Mouse (Mus musculus) heart, adult 2 months (tissue): ENCODE results near the gene Prex1. TPM values are rescaled to one million over a fixed set of nuclear protein-coding genes. Genes with fewer than 3 reads are reported as not detected.

ENCODE experiments used
- DNase-seq, 2 experiments: peaks; one replicate each; pipeline ENCODE4 v3.0.0; 2021
- H3K27ac ChIP-seq: fragments of 200-600 bp; 2 replicates; pipeline ENCODE4 v1.8.1; 2022
- H3K27me3 ChIP-seq: fragments of 200-500 bp; 2 replicates; pipeline ENCODE4 v1.6.1; 2012; ENCODE audit warnings: mild to moderate bottlenecking, low read length, inconsistent platforms, mixed read lengths; ENCODE audit not compliant: control insufficient read depth, insufficient read depth
- H3K36me3 ChIP-seq: fragments of 200-500 bp; 2 replicates; pipeline ENCODE4 v1.6.1; 2012; ENCODE audit warnings: low read length, inconsistent platforms; ENCODE audit not compliant: control insufficient read depth, insufficient read depth
- H3K4me1 ChIP-seq: fragments of 200-500 bp; 2 replicates; pipeline ENCODE4 v1.6.1; 2011; ENCODE audit warnings: low read length; ENCODE audit not compliant: control insufficient read depth, insufficient read depth
- H3K4me3 ChIP-seq: fragments of 200-600 bp; 2 replicates; pipeline ENCODE4 v1.8.1; 2022
- H3K79me2 ChIP-seq: fragments of 200-500 bp; replicated peaks from 2 replicates; pipeline ENCODE4 v1.6.1; 2012; ENCODE audit warnings: mild to moderate bottlenecking, inconsistent platforms, low read length, moderate library complexity, mixed read lengths; ENCODE audit not compliant: control insufficient read depth, insufficient read depth
- H3K9ac ChIP-seq: fragments of 200-500 bp; 2 replicates; pipeline ENCODE4 v1.6.1; 2012; ENCODE audit warnings: low read depth, mild to moderate bottlenecking, control low read depth, inconsistent platforms, low read length, mixed read lengths
- CTCF ChIP-seq: fragments of 200-600 bp; IDR thresholded peaks from 2 replicates; pipeline ENCODE4 v1.8.1; 2022; ENCODE audit warnings: antibody characterized with exemption, mild to moderate bottlenecking, moderate library complexity
- EP300 ChIP-seq: fragments of 200-500 bp; IDR thresholded peaks from 2 replicates; pipeline ENCODE4 v1.6.1; 2011; ENCODE audit warnings: low read depth, low read length, control low read depth; ENCODE audit not compliant: insufficient read depth
- POLR2A ChIP-seq: fragments of 200-500 bp; IDR thresholded peaks from 2 replicates; pipeline ENCODE4 v1.6.1; 2011; ENCODE audit warnings: mild to moderate bottlenecking, low read depth, low read length, control low read depth; ENCODE audit not compliant: insufficient read depth
- WGBS: fragments of 180-500 bp; shearing (Covaris S2); methylation state at CpG from one replicate; pipeline ENCODE4 v1.1.7; 2018; 5-methylcytosine and 5-hydroxymethylcytosine counted together
- intact Hi-C: fragments of 180-260 bp; cut with DNase I; formaldehyde crosslinking; loops from one replicate; pipeline ENCODE4 v1.15.1; 2025
- polyA plus RNA-seq: library from polyadenylated mRNA; depleted of rRNA; stranded (reverse); fragments of >200 nt; gene quantifications from 2 replicates; pipeline ENCODE4 v1.2.3, GENCODE M21; 2012
- total RNA-seq, 2 experiments: library from RNA; stranded (reverse); gene quantifications; 2 replicates each; pipeline ENCODE4 v1.2.3; 2021

Gene Prex1
- total and polyA plus RNA-seq, 3 experiments, result 5.2 to 9.8 (median 6.0) TPM

DNA sequence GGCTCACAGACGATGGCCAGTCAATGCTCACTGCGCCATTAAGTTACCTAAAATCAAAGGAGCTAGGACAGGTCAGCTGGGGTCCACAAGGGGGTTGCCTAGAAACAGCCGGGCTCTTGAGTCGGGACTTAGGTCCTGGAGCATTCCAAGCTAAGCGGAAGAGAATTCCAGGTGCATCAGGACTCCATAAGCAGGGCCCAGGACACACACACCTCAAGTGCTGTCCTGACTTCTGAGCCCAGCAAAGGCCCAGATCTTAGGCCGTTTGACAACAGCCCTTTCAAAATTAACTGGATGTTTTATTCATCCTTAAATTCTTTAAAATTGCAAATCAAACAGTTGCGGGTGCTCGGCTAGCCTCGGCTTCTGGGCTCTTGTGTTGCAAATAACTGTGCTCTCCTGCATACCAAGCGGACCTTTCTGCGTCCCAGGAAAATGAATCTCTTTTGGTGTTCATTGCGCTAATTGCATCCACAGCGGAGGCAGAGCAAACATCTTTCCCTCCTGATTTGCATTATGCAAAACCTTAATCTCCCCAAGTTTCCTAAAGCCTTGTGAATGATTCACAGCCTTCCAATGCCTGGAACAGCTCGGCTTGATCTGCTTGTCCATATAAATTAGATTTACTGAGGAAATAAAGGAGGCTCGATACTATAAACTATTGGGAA, 161.7 kb downstream of the Prex1 start:
- H3K27me3 ChIP-seq, result no peaks in the 10 kb centered on the region
- 95% methylated on average over 15 of the region's 15 CpGs for WGBS
- H3K27ac ChIP-seq, result no peak overlapping the region
- DNase-seq, result no peak
- no peaks in the 10 kb centered on the region for H3K4me1 ChIP-seq
- H3K9ac ChIP-seq, result no peak overlapping the region
- intact Hi-C loops, result no loop called here
- H3K4me3 ChIP-seq, result no peak overlapping the region
- TF ChIP-seq POLR2A, result no peak
- TF ChIP-seq CTCF, result no peak
- TF ChIP-seq EP300, result no peak
- no peaks in the 10 kb centered on the region for H3K79me2 ChIP-seq
- H3K36me3 ChIP-seq, result no peaks in the 10 kb centered on the region

GRCm38 (mm10) chr2:166549871-166550270, 163.8 kb downstream of the Prex1 start:
- Histone ChIP-seq H3K27me3 (no peaks in the 10 kb centered on the region), H3K4me3 (no peak overlapping the region), H3K4me1 (no peaks in the 10 kb centered on the region), H3K79me2 (no peaks in the 10 kb centered on the region), H3K9ac (no peak overlapping the region), H3K36me3 (no peaks in the 10 kb centered on the region), H3K27ac (no peak overlapping the region)
- 90% methylated on average over 8 of the region's 8 CpGs for WGBS
- TF ChIP-seq CTCF (no peak), POLR2A (no peak), EP300 (no peak)
- no peak for DNase-seq
- intact Hi-C loops, result loop anchor here (5.0 kb wide), 1 partner anchor 228 kb away; no protein-coding TSS in a partner anchor

GRCm38 (mm10) chr2:166549069-166549468, 164.6 kb downstream of the Prex1 start:
- intact Hi-C loops, result loop anchor here (5.0 kb wide), 1 partner anchor 227 kb away; no protein-coding TSS in a partner anchor
- H3K4me3 ChIP-seq, result no peak overlapping the region
- no peak for DNase-seq

DNA sequence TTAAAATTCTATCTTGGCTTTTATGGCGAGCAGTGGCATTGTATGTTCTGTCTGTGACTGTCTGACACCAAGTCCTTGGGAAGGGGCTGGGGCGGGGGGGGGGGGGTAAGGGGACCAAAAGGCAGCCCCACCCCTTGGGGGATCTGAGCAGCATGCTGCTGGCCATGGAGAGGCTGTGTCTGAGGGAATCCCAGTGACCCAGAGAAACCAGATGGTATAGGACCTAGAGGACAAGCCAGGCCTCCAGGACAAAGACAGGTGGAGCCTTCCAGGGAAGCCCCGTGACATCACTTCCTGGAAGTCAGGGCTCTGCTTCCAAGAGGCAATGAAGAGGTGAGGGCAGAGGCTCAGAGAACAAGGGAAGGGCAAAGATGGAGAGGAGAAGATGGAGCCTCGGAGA, 168.1 kb downstream of the Prex1 start:
- 73% methylated on average over 4 of the region's 4 CpGs for WGBS
- H3K4me1 ChIP-seq, result no peaks in the 10 kb centered on the region
- no peaks in the 10 kb centered on the region for H3K36me3 ChIP-seq
- intact Hi-C loops, result loop anchor here (5.0 kb wide), 1 partner anchor 223 kb away; no protein-coding TSS in a partner anchor
- H3K27me3 ChIP-seq, result no peaks in the 10 kb centered on the region
- no peaks in the 10 kb centered on the region for H3K79me2 ChIP-seq
- no peak overlapping the region for H3K27ac ChIP-seq
- no peak for TF ChIP-seq CTCF
- TF ChIP-seq EP300, result no peak
- no peak for TF ChIP-seq POLR2A
- H3K9ac ChIP-seq, result no peak overlapping the region
- no peak for DNase-seq
- H3K4me3 ChIP-seq, result no peak overlapping the region

More at GRCm38 (mm10) chr2:166549069-166549468, 164.6 kb downstream of the Prex1 start:
- H3K27ac ChIP-seq, result no peak overlapping the region
- H3K36me3 ChIP-seq, result no peaks in the 10 kb centered on the region
- no peaks in the 10 kb centered on the region for H3K79me2 ChIP-seq
- no peak overlapping the region for H3K9ac ChIP-seq
- TF ChIP-seq CTCF, result no peak
- TF ChIP-seq POLR2A, result no peak
- TF ChIP-seq EP300, result no peak
- no peaks in the 10 kb centered on the region for H3K4me1 ChIP-seq
- 87% methylated on average over 5 of the region's 5 CpGs for WGBS
- H3K27me3 ChIP-seq, result no peaks in the 10 kb centered on the region

DNA sequence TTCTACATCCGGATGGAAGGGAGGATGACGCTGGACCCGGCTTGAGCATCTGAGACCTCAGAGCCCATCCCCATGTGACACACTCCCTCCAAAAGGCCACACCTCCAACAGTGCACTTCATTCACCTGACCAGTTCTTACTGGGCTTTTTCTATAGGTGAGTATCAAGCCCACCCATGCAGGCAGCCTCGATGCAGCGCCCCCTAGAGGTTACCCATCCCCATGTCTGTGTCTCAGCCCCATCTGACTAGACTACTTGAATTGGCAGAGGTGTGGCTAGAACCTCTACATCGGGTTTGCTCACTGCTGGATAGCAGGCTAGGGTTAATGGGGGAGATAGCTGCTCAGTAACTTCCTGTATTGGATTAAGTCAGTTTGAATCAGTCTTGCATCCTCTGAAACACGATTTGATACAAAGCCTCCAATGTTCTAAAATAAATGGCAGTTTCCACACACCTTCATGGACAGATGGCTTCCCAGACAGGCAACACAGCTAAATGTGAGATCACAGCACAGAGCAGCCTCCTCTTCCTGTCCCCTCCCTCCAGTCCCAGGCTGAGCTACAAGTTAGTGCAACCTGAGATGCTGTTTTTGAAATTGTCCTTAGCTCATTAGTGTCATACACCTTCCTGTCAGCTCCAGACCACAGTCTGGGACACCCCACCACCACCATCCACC, 168.9 kb downstream of the Prex1 start:
- Histone ChIP-seq H3K9ac (no peak overlapping the region), H3K27ac (no peak overlapping the region), H3K79me2 (no peaks in the 10 kb centered on the region), H3K27me3 (no peaks in the 10 kb centered on the region), H3K36me3 (no peaks in the 10 kb centered on the region), H3K4me1 (no peaks in the 10 kb centered on the region), H3K4me3 (no peak overlapping the region)
- DNase-seq, result no peak
- intact Hi-C loops, result loop anchor here (5.0 kb wide), 1 partner anchor 222 kb away; no protein-coding TSS in a partner anchor
- WGBS, result 53% methylated on average over 7 of the region's 7 CpGs
- TF ChIP-seq EP300, result no peak
- TF ChIP-seq CTCF, result peak; percentile 27

GRCm38 (mm10) chr2:166541112-166541928, 172.3 kb downstream of the Prex1 start:
- intact Hi-C loops, result no loop called here
- no peaks in the 10 kb centered on the region for H3K36me3 ChIP-seq
- no peak for DNase-seq
- no peak overlapping the region for H3K9ac ChIP-seq
- H3K27ac ChIP-seq, result no peak overlapping the region
- peaks cover 2% of the 10 kb centered on the region for H3K4me1 ChIP-seq
- TF ChIP-seq CTCF, result no peak
- peak; percentile 45; the same call in 1 of the 2 replicates for TF ChIP-seq EP300
- H3K27me3 ChIP-seq, result no peaks in the 10 kb centered on the region
- no peak overlapping the region for H3K4me3 ChIP-seq
- H3K79me2 ChIP-seq, result no peaks in the 10 kb centered on the region
- 54% methylated on average over 11 of the region's 11 CpGs for WGBS
